In the genomic region with DNA sequence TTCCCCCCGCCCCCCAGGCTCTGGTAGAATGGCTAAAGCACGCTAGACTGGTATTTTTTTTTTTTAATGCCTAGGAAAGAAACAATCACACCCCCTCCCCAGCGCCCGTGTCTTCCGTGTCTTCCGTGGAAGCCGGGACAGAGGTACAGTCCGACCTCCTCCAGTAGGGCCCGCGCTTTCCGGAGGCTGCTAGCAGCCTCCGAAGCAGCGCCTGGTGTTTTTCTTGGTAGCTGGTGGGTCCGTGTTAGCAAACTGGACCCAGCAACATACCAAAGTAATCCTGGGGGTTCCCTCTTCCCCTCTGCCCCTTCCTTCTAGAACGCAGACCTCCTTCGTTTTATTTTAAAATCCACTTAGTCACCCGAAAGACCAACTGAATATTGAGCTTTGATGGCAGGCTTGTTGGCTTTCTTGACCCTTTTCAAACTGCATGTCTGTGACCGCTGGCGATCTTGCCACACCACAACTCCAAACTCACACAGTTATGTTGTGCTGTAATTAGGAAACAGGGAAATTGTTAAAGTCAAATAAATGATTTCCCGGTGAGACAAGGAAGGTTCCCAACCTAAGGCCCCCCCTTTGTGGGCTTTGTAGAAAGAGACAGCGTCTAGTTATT, we compare ENCODE assay signal across 9 mouse cellular contexts. TPM values are rescaled to one million over a fixed set of nuclear protein-coding genes. Genes with fewer than 3 reads are reported as not detected.
DNase-seq lines count a peak whose midpoint lies in the region; ATAC-seq and TF ChIP-seq lines count a peak whose summit lies in the region.
"Had no signal": no experiment of that assay in that cellular context is flagged by ENCODE, and none has a peak within 500 bp of the region (broad histone marks: within the 10 kb centered on the region; RNA-seq: fewer than 3 reads in every experiment).

No protein-coding gene starts in this region.

- peak; percentile 33 for DNase-seq in kidney, adult 18-20 months
- DNase-seq in kidney, adult 8-10 months, result no peak
- DNase-seq in hindbrain, embryonic 10.5 days (ENCODE audit: low spot score), result peak; percentile 48
- DNase-seq in liver, postnatal 0 days, result no peak
- DNase-seq in gastrocnemius, postnatal 36 days, result no peak
- DNase-seq in left cerebral cortex, postnatal 4 days, result no peak
- no peak for DNase-seq in T-cell, adult 2 months (ENCODE audit: low spot score)

- TF ChIP-seq CTCF in liver, postnatal 0 days (IDR thresholded peaks at IDR 0.05; ENCODE audit: low read depth), result no peak

- peak overlapping the region; percentile 53; the same call in 1 of the 2 replicates for H3K27ac ChIP-seq in brown adipose tissue, adult 24 weeks (replicated peaks; ENCODE audit: low read depth, low read length)
- H3K27ac ChIP-seq in hindbrain, embryonic 10.5 days, result peak overlapping the region; percentile 99
- peak overlapping the region; percentile 95 for H3K27ac ChIP-seq in liver, postnatal 0 days (ENCODE audit: low read depth)

- no peaks in the 10 kb centered on the region for H3K36me3 ChIP-seq in hindbrain, embryonic 10.5 days
- peaks cover 3% of the 10 kb centered on the region for H3K36me3 ChIP-seq in liver, postnatal 0 days (replicated peaks; ENCODE audit: insufficient read depth, low read length)

- intact Hi-C loops in gastrocnemius, postnatal 36 days (cut with DNase I), result loop anchor here (5.0 to 10.0 kb wide), 4 partner anchors 60 to 148 kb away; no protein-coding TSS in a partner anchor
- intact Hi-C loops in left cerebral cortex, postnatal 4 days (cut with DNase I), result loop anchor here (5.0 kb wide), 1 partner anchor 153 kb away; no protein-coding TSS in a partner anchor

- H3K9ac ChIP-seq in liver, postnatal 0 days (replicated peaks), result peak overlapping the region; percentile 83

- peak overlapping the region; percentile 73 for H3K4me2 ChIP-seq in liver, postnatal 0 days (ENCODE audit: low read depth, low read length)

- no peak for TF ChIP-seq EP300 in liver, postnatal 0 days (IDR thresholded peaks at IDR 0.05; ENCODE audit: low read depth)

- peaks cover 18% of the 10 kb centered on the region for H3K4me1 ChIP-seq in brown adipose tissue, adult 24 weeks (ENCODE audit: control insufficient read depth, insufficient read depth, insufficient read length, low read length)
- H3K4me1 ChIP-seq in hindbrain, embryonic 10.5 days (replicated peaks), result peaks cover 89% of the 10 kb centered on the region
- H3K4me1 ChIP-seq in liver, postnatal 0 days (ENCODE audit: insufficient read depth), result peaks cover 10% of the 10 kb centered on the region

- no peaks in the 10 kb centered on the region for H3K27me3 ChIP-seq in hindbrain, embryonic 10.5 days (ENCODE audit: insufficient read depth, poor library complexity, severe bottlenecking)
- peaks cover 15% of the 10 kb centered on the region for H3K27me3 ChIP-seq in liver, postnatal 0 days (ENCODE audit: insufficient read depth, low read length)
- H3K27me3 ChIP-seq: Patski had no signal

- WGBS in hindbrain, embryonic 10.5 days, result under 1% methylated on average over 21 of the region's 21 CpGs
- WGBS in liver, postnatal 0 days (ENCODE audit: insufficient replicate concordance), result 8% methylated on average over 21 of the region's 21 CpGs

- H3K4me3 ChIP-seq in brown adipose tissue, adult 24 weeks (ENCODE audit: insufficient read depth, low read depth, low read length), result peak overlapping the region; percentile 85
- H3K4me3 ChIP-seq in hindbrain, embryonic 10.5 days, result peak overlapping the region; percentile 87
- H3K4me3 ChIP-seq in liver, postnatal 0 days (ENCODE audit: low read depth, low read length), result peak overlapping the region; percentile 78

- ATAC-seq in liver, postnatal 0 days, result no peak

- H3K9me3 ChIP-seq in hindbrain, embryonic 10.5 days, result no peaks in the 10 kb centered on the region
- no peaks in the 10 kb centered on the region for H3K9me3 ChIP-seq in liver, postnatal 0 days (ENCODE audit: low read length)

RNA-seq across cellular contexts. Expression of gene Tcf7l2, which starts 3.1 kb away (rescaled TPM):
- polyA plus RNA-seq in brown adipose tissue, adult 24 weeks (2012; ENCODE audit: insufficient read depth, insufficient read length, missing spikeins), result 8.1 and 8.5 TPM in 2 replicates
- 58.6 and 61.0 TPM in 2 replicates for polyA plus RNA-seq in hindbrain, embryonic 10.5 days (2016; fragmentation: Nextera tagmentation; extraction: Ambion mirVana)
- polyA plus RNA-seq in liver, postnatal 0 days (2015; fragmentation: Nextera tagmentation; extraction: Ambion mirVana), result 18.8 and 21.6 TPM in 2 replicates
- 1 to 10 TPM; 6.6 to 9.7 TPM for total RNA-seq in gastrocnemius, postnatal 36 days (2021)
- total RNA-seq in left cerebral cortex, postnatal 4 days (2021), result 10 to 100 TPM in 1 of 2 experiments, 1 to 10 TPM in 1; 9.6 to 11.9 TPM

Comparison
In these comparisons a context has a peak if more than half of its experiments do, and no peak if none do; other contexts are left out.
1. DNase-seq: peak in kidney, adult 18-20 months (single experiment) and hindbrain, embryonic 10.5 days (single experiment); none in kidney, adult 8-10 months (0 of 2), liver, postnatal 0 days (single experiment), gastrocnemius, postnatal 36 days (0 of 2), left cerebral cortex, postnatal 4 days (single experiment) and T-cell, adult 2 months (single experiment).
2. Peak in every context shown above with its lines, with median percentiles within 50 percentile points of each other: H3K27ac ChIP-seq and H3K4me3 ChIP-seq.